Mouse (Mus musculus) brain, embryonic 14.5 days (tissue): ENCODE measurements around the gene Aagab. TPM values are rescaled to one million over a fixed set of nuclear protein-coding genes. Genes with fewer than 3 reads are reported as not detected.

Source experiments
- DNase-seq: peaks from one replicate; pipeline ENCODE4 v3.0.0-alpha.2; 2011; ENCODE audit warnings: low read depth
- CTCF ChIP-seq: fragments of 200-500 bp; IDR thresholded peaks from 2 replicates; pipeline ENCODE4 v1.5.1; 2012; ENCODE audit warnings: inconsistent platforms, mild to moderate bottlenecking, moderate library complexity, borderline replicate concordance; ENCODE audit not compliant: insufficient read depth, insufficient read length; ENCODE audit errors: extremely low read depth
- POLR2A ChIP-seq: fragments of 200-500 bp; IDR thresholded peaks from 2 replicates; pipeline ENCODE4 v1.6.1; 2012; ENCODE audit warnings: mild to moderate bottlenecking, inconsistent platforms, borderline replicate concordance; ENCODE audit not compliant: poor library complexity, insufficient read depth, insufficient read length, severe bottlenecking; ENCODE audit errors: extremely low read depth
- polyA plus RNA-seq: library from polyadenylated mRNA; depleted of rRNA; stranded (reverse); fragments of >200 nt; gene quantifications from 2 replicates; pipeline ENCODE4 v1.2.3, GENCODE M21; 2012

Gene Aagab
- polyA plus RNA-seq, 1 experiment: 27.9 TPM

- no peak for TF ChIP-seq CTCF
- TF ChIP-seq POLR2A: no peak
- peak; percentile 72 for DNase-seq
Observed at GRCm38 (mm10) chr9:63653666-63654065, 51.2 kb downstream of the Aagab start.

GRCm38 (mm10) chr9:63654575-63654974 lies 52.1 kb downstream of the Aagab start:
- no peak for DNase-seq
- TF ChIP-seq CTCF (no peak), POLR2A (no peak)

- no peak for DNase-seq
- no peak for TF ChIP-seq CTCF
- no peak for TF ChIP-seq POLR2A
Observed at GRCm38 (mm10) chr9:63655092-63655491, 52.6 kb downstream of the Aagab start.

- no peak for TF ChIP-seq POLR2A
- TF ChIP-seq CTCF: no peak
- DNase-seq: no peak
Observed at GRCm38 (mm10) chr9:63657167-63657566, 54.7 kb downstream of the Aagab start.

- TF ChIP-seq POLR2A (no peak), CTCF (no peak)
- no peak for DNase-seq
Observed at GRCm38 (mm10) chr9:63658436-63658835, 56.0 kb downstream of the Aagab start.

GRCm38 (mm10) chr9:63658970-63659371 lies 56.5 kb downstream of the Aagab start:
- DNase-seq: peak; percentile 93

GRCm38 (mm10) chr9:63660061-63660460 lies 57.6 kb downstream of the Aagab start:
- TF ChIP-seq POLR2A: no peak
- TF ChIP-seq CTCF: no peak
- no peak for DNase-seq

More at GRCm38 (mm10) chr9:63658970-63659371, 56.5 kb downstream of the Aagab start:
- TF ChIP-seq CTCF (no peak), POLR2A (no peak)

GRCm38 (mm10) chr9:63660691-63661090 lies 58.2 kb downstream of the Aagab start:
- no peak for DNase-seq
- TF ChIP-seq CTCF: no peak
- TF ChIP-seq POLR2A: no peak

- no peak for DNase-seq
- TF ChIP-seq POLR2A (no peak), CTCF (no peak)
Observed at GRCm38 (mm10) chr9:63662759-63663158, 60.3 kb downstream of the Aagab start.

- TF ChIP-seq CTCF (no peak), POLR2A (no peak)
- DNase-seq: no peak
Observed at GRCm38 (mm10) chr9:63663222-63663621, 60.8 kb downstream of the Aagab start.

GRCm38 (mm10) chr9:63664300-63664745 lies 61.9 kb downstream of the Aagab start:
- TF ChIP-seq POLR2A (no peak), CTCF (no peak)

GRCm38 (mm10) chr9:63664792-63665646 lies 62.6 kb downstream of the Aagab start:
- peak; percentile 76 for DNase-seq
- TF ChIP-seq CTCF (no peak), POLR2A (no peak)

More at GRCm38 (mm10) chr9:63664300-63664745, 61.9 kb downstream of the Aagab start:
- DNase-seq: no peak
